Mouse (Mus musculus) right cerebral cortex, postnatal 36 days (tissue): ENCODE data around the gene Bfsp2.

Experiments
- DNase-seq, 2 experiments: peaks; one replicate each; pipeline ENCODE4 v3.0.0; 2022; ENCODE audit warnings: low spot score in 2 of 2, mixed read lengths in 1 of 2

Gene Bfsp2

GRCm38 (mm10) chr9:103383576-103383975 is 96.6 kb downstream of the Bfsp2 start:
- no peak for DNase-seq

GRCm38 (mm10) chr9:103382989-103383388 is 97.2 kb downstream of the Bfsp2 start:
- DNase-seq = no peak

GRCm38 (mm10) chr9:103380566-103380965 is 99.7 kb downstream of the Bfsp2 start:
- DNase-seq = no peak

DNA sequence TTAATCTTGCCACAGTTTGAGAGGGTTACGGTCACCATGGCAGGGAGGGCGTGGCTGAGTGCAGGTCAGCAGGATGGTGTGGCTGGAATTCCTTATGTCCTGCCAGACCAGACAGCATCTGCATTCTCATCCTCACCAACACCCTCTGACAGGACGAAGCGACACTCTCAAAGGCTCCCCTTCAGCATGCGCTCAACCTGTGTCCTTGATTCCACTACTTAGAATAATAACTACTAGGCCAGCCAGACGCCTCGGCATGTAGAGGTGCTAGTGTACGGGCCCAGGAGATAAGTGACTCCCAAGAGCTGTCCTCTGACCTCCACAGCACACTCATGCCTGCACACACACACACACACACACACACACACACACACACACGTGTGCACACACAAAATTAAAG is 101.0 kb downstream of the Bfsp2 start:
- no peak for DNase-seq

DNA sequence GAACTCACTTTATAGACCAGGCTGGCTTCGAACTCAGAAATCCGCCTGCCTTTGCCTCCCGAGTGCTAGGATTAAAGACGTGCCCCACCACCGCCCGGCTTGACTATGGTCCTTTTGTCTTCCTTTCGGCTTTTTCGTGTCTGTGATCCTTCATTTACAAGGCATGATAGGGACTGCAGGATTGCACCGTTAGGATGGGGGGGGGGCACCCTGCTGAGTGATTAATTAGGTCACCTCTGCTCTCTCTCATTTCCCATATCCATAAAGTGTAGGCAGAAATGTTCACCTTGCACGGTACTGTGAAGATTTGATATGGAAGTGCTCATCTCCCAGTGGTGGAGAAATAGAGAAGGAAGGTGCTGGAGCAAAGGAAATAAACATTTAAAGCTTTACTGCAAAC is 101.5 kb downstream of the Bfsp2 start:
- DNase-seq = no peak

- DNase-seq = no peak
These were observed 103.6 kb downstream of the Bfsp2 start for GRCm38 (mm10) chr9:103376346-103377320.
